ENCODE assay signal across 8 mouse cellular contexts in genomic region chr2:128122491-128122890, GRCm38 (mm10). TPM values are rescaled to one million over a fixed set of nuclear protein-coding genes. Genes with fewer than 3 reads are reported as not detected.
DNase-seq lines count a peak whose midpoint lies in the region; ATAC-seq lines count a peak whose summit lies in the region.
"Had no signal": no experiment of that assay in that cellular context is flagged by ENCODE, and none has a peak within 500 bp of the region (broad histone marks: within the 10 kb centered on the region; RNA-seq: fewer than 3 reads in every experiment).

No protein-coding gene starts in this region.

- H3K27ac ChIP-seq in limb, embryonic 13.5 days, result no peak overlapping the region
- H3K27ac ChIP-seq in midbrain, embryonic 13.5 days, result no peak overlapping the region
- H3K27ac ChIP-seq: macrophage had no signal

- H3K36me3 ChIP-seq in limb, embryonic 13.5 days, result no peaks in the 10 kb centered on the region
- no peaks in the 10 kb centered on the region for H3K36me3 ChIP-seq in midbrain, embryonic 13.5 days

- H3K4me3 ChIP-seq in limb, embryonic 13.5 days, result peak overlapping the region; percentile 79
- H3K4me3 ChIP-seq in midbrain, embryonic 13.5 days (replicated peaks), result peak overlapping the region; percentile 59

- DNase-seq in R1 (ENCODE audit: low read depth, low spot score), result peak; percentile 88
- peak; percentile 55 for DNase-seq in cerebellum, adult 9-10 months
- DNase-seq in frontal cortex, postnatal 36 days (ENCODE audit: low spot score in 2 of 2), result peak; percentile 51 to 61
- DNase-seq in induced T-regulatory cell, adult 2 months (ENCODE audit: low read depth), result peak; percentile 81
- peak; percentile 50 to 52 for DNase-seq in spleen, postnatal 36 days (ENCODE audit: low spot score in 2 of 2)

- H3K27me3 ChIP-seq in limb, embryonic 13.5 days, result peaks cover 41% of the 10 kb centered on the region
- H3K27me3 ChIP-seq in midbrain, embryonic 13.5 days, result peaks cover 47% of the 10 kb centered on the region

- peak overlapping the region; percentile 97 for H3K4me2 ChIP-seq in limb, embryonic 13.5 days (replicated peaks)
- peak overlapping the region; percentile 99 for H3K4me2 ChIP-seq in midbrain, embryonic 13.5 days (replicated peaks)

- peaks cover 37% of the 10 kb centered on the region for H3K4me1 ChIP-seq in limb, embryonic 13.5 days
- H3K4me1 ChIP-seq in midbrain, embryonic 13.5 days (replicated peaks), result peaks cover 44% of the 10 kb centered on the region

- WGBS in limb, embryonic 13.5 days, result 1% methylated on average over 9 of the region's 9 CpGs
- WGBS in midbrain, embryonic 13.5 days, result 2% methylated on average over 9 of the region's 9 CpGs

- ATAC-seq in limb, embryonic 13.5 days (ENCODE audit: low FRiP score, low read depth), result no peak
- no peak for ATAC-seq in midbrain, embryonic 13.5 days

- peak overlapping the region; percentile 1; the same call in 1 of the 2 replicates for H3K9ac ChIP-seq in limb, embryonic 13.5 days
- H3K9ac ChIP-seq in midbrain, embryonic 13.5 days (replicated peaks), result no peak overlapping the region

- H3K9me3 ChIP-seq in limb, embryonic 13.5 days, result no peaks in the 10 kb centered on the region
- H3K9me3 ChIP-seq in midbrain, embryonic 13.5 days, result no peaks in the 10 kb centered on the region

RNA-seq across cellular contexts. Expression of gene Bcl2l11, which starts 3.3 kb away (rescaled TPM):
- 25.8 and 27.8 TPM in 2 replicates for polyA plus RNA-seq in limb, embryonic 13.5 days (2015; fragmentation: Nextera tagmentation; extraction: Ambion mirVana)
- 10.6 and 13.3 TPM in 2 replicates for polyA plus RNA-seq in midbrain, embryonic 13.5 days (2015; fragmentation: Nextera tagmentation; extraction: Ambion mirVana)
